Mouse (Mus musculus) forebrain, embryonic 10.5 days (tissue): ENCODE data around the gene Gja10. TPM values are rescaled to one million over a fixed set of nuclear protein-coding genes. Genes with fewer than 3 reads are reported as not detected.

Experiments used
- DNase-seq: peaks from one replicate; pipeline ENCODE4 v3.0.0-alpha.2; 2017; ENCODE audit warnings: low spot score; ENCODE audit errors: extremely low spot score
- H3K27ac ChIP-seq: fragments of 300-500 bp; sonication (generic); 2 replicates; pipeline ENCODE4 v1.5.1; 2016; ENCODE audit warnings: mild to moderate bottlenecking
- H3K27me3 ChIP-seq: fragments of 300-500 bp; sonication (generic); 2 replicates; pipeline ENCODE4 v1.6.1; 2016; ENCODE audit warnings: mild to moderate bottlenecking; ENCODE audit not compliant: poor library complexity, severe bottlenecking
- H3K36me3 ChIP-seq: fragments of 300-500 bp; sonication (generic); replicated peaks from 2 replicates; pipeline ENCODE4 v1.6.1; 2016; ENCODE audit warnings: mild to moderate bottlenecking, moderate library complexity
- H3K4me1 ChIP-seq: fragments of 300-500 bp; sonication (generic); 2 replicates; pipeline ENCODE4 v1.6.1; 2016
- H3K4me3 ChIP-seq: fragments of 300-500 bp; sonication (generic); 2 replicates; pipeline ENCODE4 v1.5.1; 2016; ENCODE audit warnings: mild to moderate bottlenecking, moderate library complexity
- H3K9me3 ChIP-seq: fragments of 300-500 bp; sonication (generic); 2 replicates; pipeline ENCODE4 v1.6.1; 2016; ENCODE audit warnings: mild to moderate bottlenecking, moderate library complexity
- WGBS: fragments of 180-500 bp; shearing (Covaris S2); methylation state at CpG from one replicate; pipeline ENCODE4 v1.1.7; 2016; 5-methylcytosine and 5-hydroxymethylcytosine counted together
- polyA plus RNA-seq: library from polyadenylated mRNA; unstranded; fragments of >200 nt; fragmentation: Nextera tagmentation; extraction: Ambion mirVana; gene quantifications from 2 replicates; pipeline ENCODE4 v1.2.1, GENCODE M21; 2016

Gene Gja10
- polyA plus RNA-seq, 1 experiment from 2014 or later, result not detected

DNA sequence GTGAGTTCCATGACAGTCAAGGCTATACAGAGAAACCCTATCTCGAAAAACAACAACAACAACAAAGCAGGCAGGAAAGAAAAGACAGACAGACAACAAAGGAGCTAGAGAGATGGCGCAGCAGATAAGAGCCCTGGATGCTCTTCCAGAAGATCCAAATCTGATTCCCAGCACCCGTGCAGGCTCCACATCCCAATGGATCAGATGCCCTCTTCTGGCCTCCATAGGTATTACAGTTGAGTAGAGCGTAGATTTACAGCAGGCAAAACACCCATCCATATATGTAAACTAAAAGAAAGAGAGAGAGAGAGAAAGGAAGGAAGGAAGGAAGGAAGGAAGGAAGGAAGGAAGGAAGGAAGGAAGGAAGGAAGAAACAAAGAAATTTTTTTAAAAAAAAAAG, 51.2 kb downstream of the Gja10 start:
- Histone ChIP-seq H3K27ac (no peak overlapping the region), H3K9me3 (0 out of 2 replicates have a peak, but pooled peaks cover 4% of the 10 kb centered on the region), H3K4me1 (peaks cover 12% of the 10 kb centered on the region; the same call in 1 of the 2 replicates), H3K36me3 (no peaks in the 10 kb centered on the region), H3K27me3 (no peaks in the 10 kb centered on the region), H3K4me3 (no peak overlapping the region)
- WGBS, result 47% methylated on average over 4 of the region's 4 CpGs
- no peak for DNase-seq

DNA sequence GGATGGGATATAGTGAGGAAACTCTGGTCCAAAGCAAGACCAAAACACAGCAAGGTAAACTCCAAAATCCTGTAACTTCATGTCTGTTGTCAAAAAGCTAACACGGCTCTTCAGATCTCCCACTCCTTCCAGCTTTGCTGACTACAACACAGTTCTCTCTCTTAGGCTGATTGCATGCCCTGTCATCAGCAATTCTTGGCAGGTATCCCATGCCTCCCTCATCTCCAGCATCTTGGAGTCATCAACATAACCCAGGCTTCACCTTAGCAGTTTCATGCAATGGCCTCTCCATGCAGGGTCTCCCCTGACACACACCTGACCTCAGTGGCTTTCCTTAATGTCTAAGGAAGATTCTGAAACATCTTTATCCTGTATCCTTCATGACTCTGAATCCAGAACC, 53.4 kb downstream of the Gja10 start:
- no peaks in the 10 kb centered on the region for H3K27me3 ChIP-seq
- WGBS, result 88% methylated on average over 1 of the region's 1 CpGs
- 0 out of 2 replicates have a peak, but pooled peaks cover 4% of the 10 kb centered on the region for H3K9me3 ChIP-seq
- H3K27ac ChIP-seq, result no peak overlapping the region
- no peaks in the 10 kb centered on the region for H3K36me3 ChIP-seq
- H3K4me3 ChIP-seq, result no peak overlapping the region
- DNase-seq, result no peak
- peaks cover 10% of the 10 kb centered on the region; the same call in 1 of the 2 replicates for H3K4me1 ChIP-seq

Other genes with a start within 250 kb of the Gja10 start
- gene Casp8ap2, start 12.7 kb upstream of the Gja10 start, polyA plus RNA-seq, result 82.0 and 82.3 TPM in 2 replicates
- 20.4 and 21.9 TPM in 2 replicates for gene Mdn1, start 54.4 kb upstream of the Gja10 start, polyA plus RNA-seq
- 101 and 110 TPM in 2 replicates for gene Lyrm2, start 197.5 kb upstream of the Gja10 start, polyA plus RNA-seq